ENCODE assay signal across 14 mouse cellular contexts in genomic region chr11:102106911-102107310, GRCm38 (mm10). TPM values are rescaled to one million over a fixed set of nuclear protein-coding genes. Genes with fewer than 3 reads are reported as not detected.
DNase-seq lines count a peak whose midpoint lies in the region; ATAC-seq and TF ChIP-seq lines count a peak whose summit lies in the region.
"Had no signal": no experiment of that assay in that cellular context is flagged by ENCODE, and none has a peak within 500 bp of the region (broad histone marks: within the 10 kb centered on the region; RNA-seq: fewer than 3 reads in every experiment).

No protein-coding gene starts in this region.

- peaks cover 21% of the 10 kb centered on the region for H3K4me1 ChIP-seq in hindbrain, embryonic 10.5 days (replicated peaks)
- no peaks in the 10 kb centered on the region for H3K4me1 ChIP-seq in hindbrain, embryonic 11.5 days (replicated peaks; ENCODE audit: control insufficient read depth, insufficient read depth, low read length)
- peaks cover 17% of the 10 kb centered on the region for H3K4me1 ChIP-seq in midbrain, embryonic 10.5 days
- H3K4me1 ChIP-seq in midbrain, embryonic 14.5 days (ENCODE audit: control insufficient read depth, insufficient read depth, low read length): no peaks in the 10 kb centered on the region
- no peaks in the 10 kb centered on the region for H3K4me1 ChIP-seq in embryonic facial prominence, embryonic 14.5 days (ENCODE audit: control insufficient read depth, insufficient read depth, low read length)
- H3K4me1 ChIP-seq in midbrain, postnatal 0 days (ENCODE audit: insufficient read depth, low read length): no peaks in the 10 kb centered on the region

- 3% methylated on average over 21 of the region's 21 CpGs for WGBS in hindbrain, embryonic 10.5 days
- 3% methylated on average over 21 of the region's 21 CpGs for WGBS in hindbrain, embryonic 11.5 days
- WGBS in midbrain, embryonic 10.5 days: under 1% methylated on average over 21 of the region's 21 CpGs
- WGBS in midbrain, embryonic 14.5 days: 1% methylated on average over 21 of the region's 21 CpGs
- under 1% methylated on average over 15 of the region's 21 CpGs for WGBS in embryonic facial prominence, embryonic 14.5 days
- WGBS in midbrain, postnatal 0 days: 3% methylated on average over 19 of the region's 21 CpGs

- no peak for DNase-seq in hindbrain, embryonic 10.5 days (ENCODE audit: low spot score)
- no peak for DNase-seq in hindbrain, embryonic 11.5 days (ENCODE audit: low spot score)
- peak; percentile 20 for DNase-seq in midbrain, embryonic 10.5 days (ENCODE audit: low spot score)
- no peak for DNase-seq in midbrain, embryonic 14.5 days
- no peak for DNase-seq in embryonic facial prominence, embryonic 14.5 days (ENCODE audit: low spot score)
- DNase-seq in midbrain, postnatal 0 days (ENCODE audit: low spot score): no peak
- no peak for DNase-seq in thymus, postnatal 25 days
- DNase-seq: heart, adult 2 months; lung, postnatal 14 days; right cerebral cortex, postnatal 4 days; thymus, postnatal 14 days had no signal

- no peaks in the 10 kb centered on the region for H3K36me3 ChIP-seq in hindbrain, embryonic 10.5 days
- no peaks in the 10 kb centered on the region for H3K36me3 ChIP-seq in hindbrain, embryonic 11.5 days (ENCODE audit: control insufficient read depth, insufficient read depth, low read length)
- H3K36me3 ChIP-seq in midbrain, embryonic 10.5 days: no peaks in the 10 kb centered on the region
- no peaks in the 10 kb centered on the region for H3K36me3 ChIP-seq in midbrain, embryonic 14.5 days (ENCODE audit: control insufficient read depth, insufficient read depth, low read length)
- H3K36me3 ChIP-seq in embryonic facial prominence, embryonic 14.5 days (ENCODE audit: control insufficient read depth, insufficient read depth, low read length): no peaks in the 10 kb centered on the region
- no peaks in the 10 kb centered on the region for H3K36me3 ChIP-seq in midbrain, postnatal 0 days (ENCODE audit: insufficient read depth, low read length)

- H3K4me2 ChIP-seq in hindbrain, embryonic 11.5 days (replicated peaks; ENCODE audit: low read depth, low read length): no peak overlapping the region
- H3K4me2 ChIP-seq in midbrain, embryonic 14.5 days (ENCODE audit: low read length): no peak overlapping the region
- H3K4me2 ChIP-seq in embryonic facial prominence, embryonic 14.5 days (ENCODE audit: low read depth, low read length): peak overlapping the region; percentile 24
- H3K4me2 ChIP-seq in midbrain, postnatal 0 days (ENCODE audit: low read depth, low read length, poor library complexity, severe bottlenecking): 0 out of 2 replicates have a peak overlapping the region, but pooled peaks have one; percentile 18

- no peak overlapping the region for H3K27ac ChIP-seq in hindbrain, embryonic 10.5 days
- H3K27ac ChIP-seq in hindbrain, embryonic 11.5 days (ENCODE audit: low read depth, low read length): no peak overlapping the region
- no peak overlapping the region for H3K27ac ChIP-seq in midbrain, embryonic 10.5 days (replicated peaks)
- no peak overlapping the region for H3K27ac ChIP-seq in midbrain, embryonic 14.5 days (replicated peaks; ENCODE audit: low read depth, low read length)
- no peak overlapping the region for H3K27ac ChIP-seq in embryonic facial prominence, embryonic 14.5 days (replicated peaks; ENCODE audit: low read depth, low read length)
- H3K27ac ChIP-seq in midbrain, postnatal 0 days (ENCODE audit: low read depth, low read length): no peak overlapping the region
- H3K27ac ChIP-seq: heart, adult 2 months had no signal

- peaks cover 81% of the 10 kb centered on the region for H3K27me3 ChIP-seq in hindbrain, embryonic 10.5 days (ENCODE audit: insufficient read depth, poor library complexity, severe bottlenecking)
- peaks cover 49% of the 10 kb centered on the region for H3K27me3 ChIP-seq in hindbrain, embryonic 11.5 days (ENCODE audit: control insufficient read depth, insufficient read depth, low read length)
- H3K27me3 ChIP-seq in midbrain, embryonic 10.5 days (ENCODE audit: low read depth, poor library complexity, severe bottlenecking): peaks cover 85% of the 10 kb centered on the region
- H3K27me3 ChIP-seq in midbrain, embryonic 14.5 days (ENCODE audit: control insufficient read depth, insufficient read depth, low read length): peaks cover 39% of the 10 kb centered on the region
- peaks cover 56% of the 10 kb centered on the region for H3K27me3 ChIP-seq in embryonic facial prominence, embryonic 14.5 days (replicated peaks; ENCODE audit: control insufficient read depth, insufficient read depth, low read length)
- H3K27me3 ChIP-seq in midbrain, postnatal 0 days (ENCODE audit: insufficient read depth, low read length): peaks cover 47% of the 10 kb centered on the region

- H3K4me3 ChIP-seq in hindbrain, embryonic 10.5 days: peak overlapping the region; percentile 24; the same call in 1 of the 2 replicates
- H3K4me3 ChIP-seq in hindbrain, embryonic 11.5 days (ENCODE audit: low read depth, low read length): no peak overlapping the region; the same call in 1 of the 2 replicates
- H3K4me3 ChIP-seq in midbrain, embryonic 10.5 days: peak overlapping the region; percentile 27
- no peak overlapping the region; the same call in 1 of the 2 replicates for H3K4me3 ChIP-seq in midbrain, embryonic 14.5 days (replicated peaks; ENCODE audit: low read depth, low read length)
- peak overlapping the region; percentile 11; the same call in 1 of the 2 replicates for H3K4me3 ChIP-seq in embryonic facial prominence, embryonic 14.5 days (ENCODE audit: low read depth, low read length)
- no peak overlapping the region for H3K4me3 ChIP-seq in midbrain, postnatal 0 days (ENCODE audit: low read depth, low read length)
- H3K4me3 ChIP-seq: heart, adult 2 months had no signal

- no peak for ATAC-seq in hindbrain, embryonic 11.5 days (ENCODE audit: low FRiP score)
- ATAC-seq in midbrain, embryonic 14.5 days (ENCODE audit: low FRiP score, low TSS enrichment): no peak
- no peak for ATAC-seq in embryonic facial prominence, embryonic 14.5 days (ENCODE audit: low read depth)
- no peak for ATAC-seq in midbrain, postnatal 0 days (ENCODE audit: low FRiP score)
- ATAC-seq in CD4-positive, CD25-positive, alpha-beta regulatory T cell, adult 4 months: no peak

- no peak for TF ChIP-seq CTCF in midbrain, postnatal 0 days (IDR thresholded peaks at IDR 0.05)

- H3K9me3 ChIP-seq in hindbrain, embryonic 10.5 days: no peaks in the 10 kb centered on the region
- no peaks in the 10 kb centered on the region for H3K9me3 ChIP-seq in hindbrain, embryonic 11.5 days (ENCODE audit: control insufficient read depth, low read length)
- H3K9me3 ChIP-seq in midbrain, embryonic 10.5 days (replicated peaks): no peaks in the 10 kb centered on the region
- no peaks in the 10 kb centered on the region for H3K9me3 ChIP-seq in midbrain, embryonic 14.5 days (ENCODE audit: control insufficient read depth, low read length)
- H3K9me3 ChIP-seq in embryonic facial prominence, embryonic 14.5 days (ENCODE audit: control insufficient read depth, low read length): no peaks in the 10 kb centered on the region
- no peaks in the 10 kb centered on the region for H3K9me3 ChIP-seq in midbrain, postnatal 0 days (ENCODE audit: low read length)

- no peak overlapping the region for H3K9ac ChIP-seq in hindbrain, embryonic 11.5 days (ENCODE audit: low read depth, low read length)
- H3K9ac ChIP-seq in midbrain, embryonic 14.5 days (replicated peaks; ENCODE audit: low read length): no peak overlapping the region
- no peak overlapping the region for H3K9ac ChIP-seq in embryonic facial prominence, embryonic 14.5 days (ENCODE audit: low read depth, low read length)
- no peak overlapping the region for H3K9ac ChIP-seq in midbrain, postnatal 0 days (replicated peaks; ENCODE audit: low read length, poor library complexity, severe bottlenecking)

RNA-seq across cellular contexts. Expression of gene Pyy, which starts 0.7 kb away (rescaled TPM):
- 0.50 and 0.97 TPM in 2 replicates for polyA plus RNA-seq in hindbrain, embryonic 10.5 days (2016; fragmentation: Nextera tagmentation; extraction: Ambion mirVana)
- 1.7 and 2.7 TPM in 2 replicates for polyA plus RNA-seq in hindbrain, embryonic 11.5 days (2014; fragmentation: Nextera tagmentation; extraction: Ambion mirVana)
- polyA plus RNA-seq in midbrain, embryonic 10.5 days (2016; fragmentation: Nextera tagmentation; extraction: Ambion mirVana): not detected in 2 replicates
- not detected in 2 replicates for polyA plus RNA-seq in midbrain, embryonic 14.5 days (2014; fragmentation: Nextera tagmentation; extraction: Ambion mirVana)
- polyA plus RNA-seq in embryonic facial prominence, embryonic 14.5 days (2014; fragmentation: Nextera tagmentation; extraction: Ambion mirVana): 0.58 and 0.90 TPM in 2 replicates
- total RNA-seq in midbrain, postnatal 0 days (2014; rRNA removed): not detected in 2 replicates
- polyA plus RNA-seq in midbrain, postnatal 0 days (2015; fragmentation: Nextera tagmentation; extraction: Ambion mirVana): not detected in 2 replicates
- not detected for polyA plus RNA-seq in CD4-positive, CD25-positive, alpha-beta regulatory T cell, adult 4 months (2017; shearing (Covaris generic))
- total RNA-seq: heart, adult 2 months; layer of hippocampus, postnatal 10 days had no signal
- polyA plus RNA-seq: heart, adult 2 months; neural tube, embryonic 11.5 days had no signal

RNA-seq across cellular contexts. Expression of gene Ppy, which starts 5.8 kb away (rescaled TPM):
- polyA plus RNA-seq in hindbrain, embryonic 10.5 days (2016; fragmentation: Nextera tagmentation; extraction: Ambion mirVana): not detected in 2 replicates
- polyA plus RNA-seq in hindbrain, embryonic 11.5 days (2014; fragmentation: Nextera tagmentation; extraction: Ambion mirVana): not detected in 2 replicates
- not detected in 2 replicates for polyA plus RNA-seq in midbrain, embryonic 10.5 days (2016; fragmentation: Nextera tagmentation; extraction: Ambion mirVana)
- polyA plus RNA-seq in midbrain, embryonic 14.5 days (2014; fragmentation: Nextera tagmentation; extraction: Ambion mirVana): not detected in 2 replicates
- polyA plus RNA-seq in embryonic facial prominence, embryonic 14.5 days (2014; fragmentation: Nextera tagmentation; extraction: Ambion mirVana): not detected in 2 replicates
- total RNA-seq in midbrain, postnatal 0 days (2014; rRNA removed): not detected in 2 replicates
- polyA plus RNA-seq in midbrain, postnatal 0 days (2015; fragmentation: Nextera tagmentation; extraction: Ambion mirVana): not detected in 2 replicates
- polyA plus RNA-seq in CD4-positive, CD25-positive, alpha-beta regulatory T cell, adult 4 months (2017; shearing (Covaris generic)): not detected
- total RNA-seq: heart, adult 2 months; layer of hippocampus, postnatal 10 days had no signal
- polyA plus RNA-seq: heart, adult 2 months; neural tube, embryonic 11.5 days had no signal

RNA-seq across cellular contexts. Expression of gene Mpp2, which starts 18.6 kb away (rescaled TPM):
- polyA plus RNA-seq in hindbrain, embryonic 10.5 days (2016; fragmentation: Nextera tagmentation; extraction: Ambion mirVana): 12.8 and 18.6 TPM in 2 replicates
- polyA plus RNA-seq in hindbrain, embryonic 11.5 days (2014; fragmentation: Nextera tagmentation; extraction: Ambion mirVana): 9.8 and 11.7 TPM in 2 replicates
- polyA plus RNA-seq in midbrain, embryonic 10.5 days (2016; fragmentation: Nextera tagmentation; extraction: Ambion mirVana): 15.5 and 18.7 TPM in 2 replicates
- 22.5 and 23.9 TPM in 2 replicates for polyA plus RNA-seq in midbrain, embryonic 14.5 days (2014; fragmentation: Nextera tagmentation; extraction: Ambion mirVana)
- 7.6 and 8.4 TPM in 2 replicates for polyA plus RNA-seq in embryonic facial prominence, embryonic 14.5 days (2014; fragmentation: Nextera tagmentation; extraction: Ambion mirVana)
- 59.1 and 68.4 TPM in 2 replicates for total RNA-seq in midbrain, postnatal 0 days (2014; rRNA removed)
- polyA plus RNA-seq in midbrain, postnatal 0 days (2015; fragmentation: Nextera tagmentation; extraction: Ambion mirVana): 33.9 and 40.7 TPM in 2 replicates
- polyA plus RNA-seq in CD4-positive, CD25-positive, alpha-beta regulatory T cell, adult 4 months (2017; shearing (Covaris generic)): 1 to 10 TPM; 1.3 to 3.6 TPM

RNA-seq across cellular contexts. Expression of gene Nags, which starts 38.4 kb away (rescaled TPM):
- 0.10 TPM in 1 of 2 replicates, not detected in the other for polyA plus RNA-seq in hindbrain, embryonic 10.5 days (2016; fragmentation: Nextera tagmentation; extraction: Ambion mirVana)
- 0.14 TPM in 1 of 2 replicates, not detected in the other for polyA plus RNA-seq in hindbrain, embryonic 11.5 days (2014; fragmentation: Nextera tagmentation; extraction: Ambion mirVana)
- 0.10 TPM in 1 of 2 replicates, not detected in the other for polyA plus RNA-seq in midbrain, embryonic 10.5 days (2016; fragmentation: Nextera tagmentation; extraction: Ambion mirVana)
- 0.08 TPM in 1 of 2 replicates, not detected in the other for polyA plus RNA-seq in midbrain, embryonic 14.5 days (2014; fragmentation: Nextera tagmentation; extraction: Ambion mirVana)
- 0.28 and 0.49 TPM in 2 replicates for polyA plus RNA-seq in embryonic facial prominence, embryonic 14.5 days (2014; fragmentation: Nextera tagmentation; extraction: Ambion mirVana)
- 0.14 and 0.16 TPM in 2 replicates for total RNA-seq in midbrain, postnatal 0 days (2014; rRNA removed)
- polyA plus RNA-seq in midbrain, postnatal 0 days (2015; fragmentation: Nextera tagmentation; extraction: Ambion mirVana): 0.09 and 0.11 TPM in 2 replicates
- polyA plus RNA-seq in CD4-positive, CD25-positive, alpha-beta regulatory T cell, adult 4 months (2017; shearing (Covaris generic)): not detected
- total RNA-seq: heart, adult 2 months; layer of hippocampus, postnatal 10 days had no signal
- polyA plus RNA-seq: neural tube, embryonic 11.5 days had no signal

RNA-seq across cellular contexts. Expression of gene Tmem101, which starts 49.3 kb away (rescaled TPM):
- 36.1 and 41.2 TPM in 2 replicates for polyA plus RNA-seq in hindbrain, embryonic 10.5 days (2016; fragmentation: Nextera tagmentation; extraction: Ambion mirVana)
- 33.2 and 34.4 TPM in 2 replicates for polyA plus RNA-seq in hindbrain, embryonic 11.5 days (2014; fragmentation: Nextera tagmentation; extraction: Ambion mirVana)
- 40.4 and 42.3 TPM in 2 replicates for polyA plus RNA-seq in midbrain, embryonic 10.5 days (2016; fragmentation: Nextera tagmentation; extraction: Ambion mirVana)
- 32.8 and 36.1 TPM in 2 replicates for polyA plus RNA-seq in midbrain, embryonic 14.5 days (2014; fragmentation: Nextera tagmentation; extraction: Ambion mirVana)
- 30.0 and 31.1 TPM in 2 replicates for polyA plus RNA-seq in embryonic facial prominence, embryonic 14.5 days (2014; fragmentation: Nextera tagmentation; extraction: Ambion mirVana)
- 35.2 and 41.1 TPM in 2 replicates for total RNA-seq in midbrain, postnatal 0 days (2014; rRNA removed)
- 42.4 and 44.4 TPM in 2 replicates for polyA plus RNA-seq in midbrain, postnatal 0 days (2015; fragmentation: Nextera tagmentation; extraction: Ambion mirVana)
- 10 to 100 TPM; 10.8 to 19.6 TPM for polyA plus RNA-seq in CD4-positive, CD25-positive, alpha-beta regulatory T cell, adult 4 months (2017; shearing (Covaris generic))

Comparison
In these comparisons a context has a peak if more than half of its experiments do, and no peak if none do; other contexts are left out.
1. H3K4me3 ChIP-seq: peak in hindbrain, embryonic 10.5 days (single experiment), midbrain, embryonic 10.5 days (single experiment) and embryonic facial prominence, embryonic 14.5 days (single experiment); none in hindbrain, embryonic 11.5 days (single experiment), midbrain, embryonic 14.5 days (single experiment) and midbrain, postnatal 0 days (single experiment).
2. H3K4me2 ChIP-seq: peak in embryonic facial prominence, embryonic 14.5 days (single experiment) and midbrain, postnatal 0 days (single experiment); none in hindbrain, embryonic 11.5 days (single experiment) and midbrain, embryonic 14.5 days (single experiment).